Mouse (Mus musculus): ENCODE measurements around the gene Atg4c.

DNA sequence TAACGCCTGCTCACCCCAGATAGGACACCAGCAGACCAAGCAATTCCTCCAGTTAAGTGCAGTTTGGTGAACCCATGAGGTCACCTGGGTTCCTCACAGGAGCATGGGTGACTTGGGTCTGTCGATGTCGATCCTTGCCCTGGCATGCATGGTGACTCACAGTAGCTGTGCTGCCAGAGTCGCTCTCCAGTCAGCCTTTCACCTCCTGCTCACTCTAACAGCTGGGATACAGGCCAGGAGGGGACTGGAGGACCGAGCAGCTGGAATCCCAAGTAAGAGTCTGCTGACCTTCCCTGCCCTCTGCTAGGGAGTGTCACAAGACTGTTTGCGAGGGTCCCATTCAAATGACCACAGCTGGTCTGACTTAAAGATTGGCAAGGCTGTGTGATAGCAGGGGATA is 33.5 kb downstream of the Atg4c start:
- TF ChIP-seq CTCF (IDR thresholded peaks at IDR 0.05; ENCODE audit: extremely low read depth, insufficient read depth, low read length), result no peak
- no peak for TF ChIP-seq POLR2A (IDR thresholded peaks at IDR 0.05; ENCODE audit: extremely low read depth, insufficient read depth, low read length)
